Mouse (Mus musculus) fibroblast of lung, adult 2 months (primary cell): ENCODE measurements around the gene Ccn1.

Source experiments
- DNase-seq: peaks from one replicate; pipeline ENCODE4 v3.0.0-alpha.2; 2011; ENCODE audit warnings: low read depth

The Ccn1 gene

DNA sequence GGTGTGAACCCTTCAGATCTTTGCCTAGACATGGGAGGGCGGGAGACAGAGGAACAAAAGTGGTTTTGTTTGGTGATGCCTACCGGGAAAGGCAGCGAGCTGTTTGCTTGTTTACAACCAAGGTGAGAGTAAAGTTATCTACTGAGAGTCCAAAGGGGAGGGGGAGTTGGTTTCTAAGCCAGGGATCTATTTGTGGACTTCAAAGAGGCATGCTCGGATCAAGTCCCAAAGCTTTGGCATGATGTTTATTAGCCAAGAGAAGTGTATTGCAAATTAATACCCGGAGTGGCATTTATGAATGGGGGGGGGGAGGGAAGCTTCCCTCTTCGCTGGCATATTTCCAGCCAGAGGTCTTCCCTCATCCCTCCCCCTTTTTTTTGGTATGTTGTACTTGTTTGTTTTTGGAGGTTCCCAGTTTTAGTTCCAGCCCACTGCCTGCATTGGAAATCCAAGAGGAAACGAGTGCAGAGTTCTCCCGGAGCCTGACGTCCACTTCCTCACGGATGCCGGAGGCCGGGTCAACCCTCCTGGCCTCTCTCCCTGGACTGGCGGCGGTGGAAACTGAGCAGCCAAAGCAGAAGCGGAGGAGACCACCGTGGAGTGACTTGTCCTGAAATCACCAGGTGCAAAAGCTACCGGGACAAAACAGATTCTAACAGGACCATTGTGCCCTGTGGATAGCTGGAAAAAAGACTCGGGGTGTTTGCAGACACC, 674 bp upstream of the Ccn1 start:
- no peak for DNase-seq

- DNase-seq, result no peak
Observed at GRCm38 (mm10) chr3:145648991-145649851, 560 bp downstream of the Ccn1 start.

DNA sequence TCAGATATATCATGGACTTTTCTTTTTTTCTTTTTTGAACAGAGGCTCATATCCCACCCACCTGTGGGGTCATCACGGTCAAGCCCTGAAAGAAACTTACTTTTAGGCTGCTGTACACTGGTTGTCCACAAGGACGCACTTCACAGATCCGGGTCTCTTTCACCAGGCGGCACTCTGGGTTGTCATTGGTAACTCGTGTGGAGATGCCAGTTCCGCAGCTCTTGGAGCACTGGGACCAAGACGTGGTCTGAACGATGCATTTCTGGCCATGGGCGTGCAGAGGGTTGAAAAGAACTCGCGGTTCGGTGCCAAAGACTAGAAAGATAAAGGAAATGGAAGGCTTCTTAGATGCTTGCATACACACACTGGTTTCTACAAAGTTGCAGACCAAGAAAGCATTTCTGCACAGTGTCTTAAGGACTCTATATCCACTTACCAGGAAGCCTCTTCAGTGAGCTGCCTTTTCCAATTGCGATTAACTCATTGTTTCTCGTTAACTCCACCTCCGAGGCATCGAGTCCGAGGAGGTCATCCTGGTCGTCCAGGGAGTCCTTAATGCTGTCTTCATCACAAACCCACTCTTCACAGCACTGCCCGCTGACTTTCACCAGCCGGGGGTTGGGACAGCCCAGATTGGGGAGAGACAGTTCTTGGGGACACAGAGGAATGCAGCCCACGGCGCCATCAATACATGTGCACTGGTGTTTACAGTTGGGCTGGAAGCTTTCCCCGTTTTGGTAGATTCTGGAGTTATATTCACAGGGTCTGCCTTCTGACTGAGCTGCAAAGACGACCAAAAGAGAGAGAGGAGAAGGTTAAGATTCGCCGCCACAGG, 1.5 kb downstream of the Ccn1 start:
- DNase-seq, result no peak

DNA sequence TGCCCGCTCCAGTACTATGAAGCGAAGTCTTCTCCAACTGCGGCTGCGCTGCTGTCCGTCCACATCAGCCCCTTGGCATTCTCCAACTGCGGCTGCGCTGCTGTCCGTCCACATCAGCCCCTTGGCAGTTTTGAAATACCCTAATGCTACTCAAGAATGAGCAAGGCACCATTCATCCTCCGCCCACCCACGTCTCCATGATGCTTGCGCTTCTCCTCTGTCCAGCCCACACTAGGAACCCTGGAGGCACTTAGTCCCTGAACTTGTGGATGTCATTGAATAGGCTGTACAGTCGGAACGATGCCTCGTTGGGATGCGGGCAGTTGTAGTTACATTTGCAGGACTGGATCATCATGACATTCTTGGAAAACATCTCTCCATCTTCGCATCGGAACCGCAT, 2.4 kb downstream of the Ccn1 start:
- no peak for DNase-seq

DNA sequence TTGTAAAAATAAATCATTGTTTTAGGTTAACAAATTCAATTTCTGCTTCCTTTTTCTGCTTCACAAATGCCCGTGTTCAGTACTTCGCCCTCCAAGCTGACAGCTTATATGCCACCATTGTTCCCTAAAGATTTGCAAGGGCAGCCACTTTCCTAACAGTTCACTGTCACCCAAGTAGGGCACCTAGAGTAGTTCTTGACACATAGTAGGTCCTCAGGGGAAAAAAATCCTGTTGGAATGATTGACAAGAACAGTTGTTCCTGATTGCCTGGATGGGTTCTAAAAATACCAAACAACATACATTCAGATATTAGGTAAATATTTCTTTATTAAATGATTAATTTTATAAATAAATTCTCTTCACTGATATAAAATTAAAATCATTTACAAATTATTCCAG, 3.1 kb downstream of the Ccn1 start:
- no peak for DNase-seq

DNA sequence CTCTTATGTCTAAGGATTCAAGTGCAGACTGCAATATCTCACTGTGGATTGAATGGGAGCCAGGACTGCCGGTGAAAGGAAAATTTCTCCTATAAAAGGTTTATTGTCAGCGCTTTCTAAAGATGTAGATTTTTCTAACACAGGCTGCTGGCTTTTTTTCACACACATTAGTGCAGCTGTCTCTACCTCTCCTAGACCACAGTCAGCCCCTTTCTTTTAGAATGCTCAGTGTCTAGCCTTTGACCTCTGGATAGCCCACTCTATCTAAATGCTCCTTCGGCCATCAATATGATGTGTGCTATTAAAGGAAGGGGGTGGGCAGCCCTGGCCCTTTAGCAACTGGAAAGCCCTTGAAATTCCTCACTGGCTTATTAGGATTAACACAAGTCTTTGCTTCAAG, 3.8 kb downstream of the Ccn1 start:
- no peak for DNase-seq

GRCm38 (mm10) chr3:145645463-145645862, 4.3 kb downstream of the Ccn1 start:
- DNase-seq, result no peak

DNA sequence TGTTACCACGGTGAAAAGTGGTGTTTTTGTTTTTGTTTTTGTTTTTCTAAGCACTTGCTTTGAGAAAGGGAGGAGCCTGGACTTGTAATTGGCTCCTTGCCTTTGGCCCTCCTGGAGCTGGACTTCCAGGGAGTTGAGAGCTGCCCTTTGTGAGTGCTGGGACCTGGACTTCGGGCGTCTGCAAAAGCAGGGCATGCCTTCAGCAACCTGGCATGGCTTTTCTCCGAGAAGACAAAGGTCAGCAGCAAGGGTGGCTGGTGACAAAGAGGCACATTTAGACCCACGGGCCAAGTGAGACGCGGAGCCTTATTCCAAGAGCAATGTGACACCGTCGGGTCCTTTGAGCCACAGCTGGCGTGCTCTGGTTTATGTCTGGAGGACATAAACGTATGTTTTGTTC, 6.9 kb downstream of the Ccn1 start:
- DNase-seq, result no peak

GRCm38 (mm10) chr3:145641878-145642277, 7.9 kb downstream of the Ccn1 start:
- no peak for DNase-seq

DNA sequence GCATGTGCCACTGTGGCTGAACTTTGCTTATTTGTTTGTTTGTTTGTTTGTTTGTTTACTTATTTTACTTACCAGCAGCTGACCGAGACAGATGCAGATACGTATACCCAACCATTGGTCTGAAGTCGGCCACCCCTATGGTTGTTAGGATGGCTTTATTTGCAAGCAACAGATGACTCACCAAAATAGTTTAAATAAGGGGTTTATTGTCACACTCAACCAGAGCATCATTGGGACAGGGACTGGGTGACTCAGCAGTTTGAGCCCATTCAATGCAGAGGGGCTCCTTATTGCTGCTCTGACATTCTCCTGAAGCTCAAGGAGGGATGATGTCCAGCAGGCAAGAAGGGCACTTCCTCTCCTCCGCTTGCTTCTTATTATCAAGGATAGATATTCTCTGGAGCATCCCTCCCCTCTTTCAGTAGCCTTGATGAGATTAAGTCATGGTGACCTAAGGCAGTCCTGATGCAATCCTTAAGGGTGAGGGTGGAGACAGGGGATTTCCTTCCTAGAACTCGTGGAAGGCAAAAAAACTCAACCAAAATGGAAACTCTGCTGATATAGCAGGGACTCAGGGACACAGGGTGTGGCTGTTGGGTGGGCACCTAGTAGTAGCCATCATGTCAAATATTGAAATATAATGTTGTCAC, 8.6 kb downstream of the Ccn1 start:
- DNase-seq, result no peak

GRCm38 (mm10) chr3:145640583-145640982, 9.2 kb downstream of the Ccn1 start:
- no peak for DNase-seq

GRCm38 (mm10) chr3:145640170-145640569, 9.6 kb downstream of the Ccn1 start:
- DNase-seq, result no peak

GRCm38 (mm10) chr3:145634002-145634710, 15.6 kb downstream of the Ccn1 start:
- DNase-seq, result no peak

DNA sequence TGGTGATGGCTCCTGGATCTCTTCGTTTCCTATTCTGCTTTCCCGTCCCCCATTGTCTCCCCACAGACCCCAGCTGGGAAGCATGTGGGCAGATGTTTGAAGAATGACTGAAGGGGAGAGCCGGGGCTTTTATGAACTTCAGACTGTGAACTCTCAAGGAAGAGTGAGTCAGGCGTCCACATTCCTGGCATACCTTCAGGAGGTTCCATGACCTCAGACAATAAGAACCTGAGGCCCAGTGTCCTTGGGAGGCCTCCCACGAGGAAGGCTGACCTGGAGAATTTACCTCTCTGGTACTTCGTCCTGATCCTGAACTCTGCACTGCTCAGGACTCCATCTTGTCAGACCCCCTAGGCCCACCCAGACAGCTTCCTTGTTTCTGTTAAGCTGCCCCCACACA, 16.9 kb downstream of the Ccn1 start:
- no peak for DNase-seq

DNA sequence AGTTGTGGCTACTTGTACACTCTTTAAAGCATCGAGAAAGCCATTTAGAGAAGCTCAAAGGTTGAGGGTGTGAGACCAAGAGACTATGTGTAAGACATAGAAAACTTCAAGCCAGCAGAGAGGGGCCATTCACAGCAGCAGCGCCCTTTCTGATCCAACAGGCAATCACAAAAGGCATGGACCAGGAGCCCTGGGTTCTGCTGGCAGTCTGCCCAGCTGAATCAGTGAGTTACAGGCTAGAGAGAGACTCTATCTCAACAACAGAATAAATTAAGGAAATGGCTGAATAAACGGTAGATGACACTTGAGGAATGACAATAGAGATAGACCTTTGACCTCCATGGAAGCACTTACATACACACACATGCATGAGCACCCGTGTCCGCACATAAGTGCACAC, 21.1 kb downstream of the Ccn1 start:
- no peak for DNase-seq

- DNase-seq, result no peak
Observed at GRCm38 (mm10) chr3:145627830-145628229, 22.0 kb downstream of the Ccn1 start.

GRCm38 (mm10) chr3:145626063-145626462, 23.7 kb downstream of the Ccn1 start:
- DNase-seq, result no peak

- DNase-seq, result no peak
Observed at GRCm38 (mm10) chr3:145625546-145625945, 24.2 kb downstream of the Ccn1 start.

DNA sequence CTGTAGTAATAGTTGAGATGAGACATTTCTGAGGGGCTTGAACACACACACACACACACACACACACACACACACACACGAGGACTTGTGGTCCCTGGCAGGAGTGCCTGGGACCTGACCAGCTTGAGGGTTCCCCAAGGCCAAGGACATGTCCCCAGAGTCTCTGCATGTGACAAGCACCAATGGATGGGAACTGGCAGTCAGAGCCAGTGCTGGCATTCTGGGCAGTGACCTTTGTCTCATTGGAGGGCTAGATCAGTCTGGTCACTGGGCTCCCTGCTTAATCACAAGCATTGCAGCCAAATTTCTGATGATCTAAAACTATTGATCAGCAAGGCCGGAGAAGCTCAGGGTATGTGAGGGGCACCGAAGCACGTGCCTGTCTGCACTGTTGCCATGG, 25.0 kb downstream of the Ccn1 start:
- no peak for DNase-seq

DNA sequence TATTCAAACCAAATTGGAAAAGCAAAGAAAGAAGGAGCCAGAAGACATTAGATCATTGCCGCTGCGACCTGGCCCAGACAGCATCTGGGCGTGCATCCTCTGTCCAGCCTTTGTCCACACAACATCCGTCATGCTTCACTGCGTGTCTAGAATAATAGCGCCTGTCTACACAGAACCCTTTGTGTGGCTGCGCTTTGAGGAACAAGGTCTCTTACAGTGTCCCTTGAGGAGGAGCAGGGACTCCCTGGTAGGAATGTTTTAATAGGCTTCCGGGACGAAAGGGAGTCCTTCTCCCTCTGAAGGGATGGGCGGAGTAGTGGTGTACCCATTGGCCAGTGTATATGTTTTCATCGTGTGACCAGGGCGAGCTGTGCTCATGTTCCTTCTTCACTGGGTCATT, 26.7 kb downstream of the Ccn1 start:
- no peak for DNase-seq

- DNase-seq, result no peak
Observed at GRCm38 (mm10) chr3:145621209-145621608, 28.6 kb downstream of the Ccn1 start.
